Mouse (Mus musculus): ENCODE data around the gene Il27ra. TPM values are rescaled to one million over a fixed set of nuclear protein-coding genes. Genes with fewer than 3 reads are reported as not detected.
A peak's percentile ranks its signal among the peaks of the same experiment; 100 is the strongest.

Il27ra gene
- polyA plus RNA-seq, 1 experiment from 2014 or later = 1.7 TPM

DNA sequence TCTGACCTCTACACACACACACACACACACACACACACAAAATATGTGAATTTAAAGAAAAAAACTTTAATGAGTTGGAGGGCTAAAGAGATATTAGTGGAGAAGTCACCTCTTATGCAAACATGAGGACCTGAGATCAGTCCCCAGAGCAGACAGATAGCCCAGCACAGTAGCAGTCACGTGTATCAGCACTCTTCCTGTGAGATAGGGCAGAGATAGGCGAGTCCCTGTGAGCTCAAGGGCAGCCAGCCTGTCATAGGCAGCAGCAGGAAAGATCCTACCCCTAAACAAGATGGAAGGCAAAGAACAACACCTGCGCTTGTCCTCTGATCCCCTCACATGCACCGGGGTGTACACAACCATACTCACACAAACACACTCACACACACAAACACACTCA, 59.9 kb downstream of the Il27ra start:
- no peak; the same call in 1 of the 2 replicates for ATAC-seq (ENCODE audit: insufficient read depth, low FRiP score, low read depth)
- Histone ChIP-seq H3K4me2 (no peak overlapping the region), H3K9ac (no peak overlapping the region), H3K4me1 (peaks cover 10% of the 10 kb centered on the region; the same call in 1 of the 2 replicates), H3K9me3 (no peaks in the 10 kb centered on the region), H3K27me3 (replicated peaks) (no peaks in the 10 kb centered on the region), H3K4me3 (replicated peaks) (no peak overlapping the region), H3K27ac (no peak overlapping the region), H3K36me3 (peaks cover 46% of the 10 kb centered on the region)
- 71% methylated on average over 4 of the region's 4 CpGs for WGBS

DNA sequence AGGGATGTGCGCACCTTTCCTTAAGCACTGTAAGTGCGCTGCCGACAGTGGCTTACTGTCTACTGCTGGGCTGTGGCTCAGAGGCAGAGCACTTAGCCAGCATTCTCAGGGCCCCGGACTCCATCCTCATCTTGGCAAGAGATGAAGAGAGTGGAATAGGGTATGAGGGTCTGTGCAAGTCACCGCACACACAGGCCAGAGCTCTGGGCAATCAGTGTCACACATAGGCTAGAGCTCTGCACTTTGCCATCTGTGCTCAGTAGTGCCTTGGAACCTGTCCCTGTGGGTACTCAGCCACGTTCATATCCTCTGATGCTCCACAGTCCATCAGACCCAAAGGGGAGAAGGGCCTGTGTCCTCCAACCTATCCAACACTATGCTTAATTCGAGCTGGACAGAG, 60.9 kb downstream of the Il27ra start:
- H3K27me3 ChIP-seq (replicated peaks) = no peaks in the 10 kb centered on the region
- H3K4me3 ChIP-seq (replicated peaks) = no peak overlapping the region
- peaks cover 39% of the 10 kb centered on the region for H3K36me3 ChIP-seq
- H3K9ac ChIP-seq = no peak overlapping the region
- H3K9me3 ChIP-seq = no peaks in the 10 kb centered on the region
- H3K4me2 ChIP-seq = no peak overlapping the region
- 96% methylated on average over 7 of the region's 7 CpGs for WGBS
- H3K4me1 ChIP-seq = peaks cover 19% of the 10 kb centered on the region
- H3K27ac ChIP-seq = no peak overlapping the region
- ATAC-seq (ENCODE audit: insufficient read depth, low FRiP score, low read depth) = no peak

DNA sequence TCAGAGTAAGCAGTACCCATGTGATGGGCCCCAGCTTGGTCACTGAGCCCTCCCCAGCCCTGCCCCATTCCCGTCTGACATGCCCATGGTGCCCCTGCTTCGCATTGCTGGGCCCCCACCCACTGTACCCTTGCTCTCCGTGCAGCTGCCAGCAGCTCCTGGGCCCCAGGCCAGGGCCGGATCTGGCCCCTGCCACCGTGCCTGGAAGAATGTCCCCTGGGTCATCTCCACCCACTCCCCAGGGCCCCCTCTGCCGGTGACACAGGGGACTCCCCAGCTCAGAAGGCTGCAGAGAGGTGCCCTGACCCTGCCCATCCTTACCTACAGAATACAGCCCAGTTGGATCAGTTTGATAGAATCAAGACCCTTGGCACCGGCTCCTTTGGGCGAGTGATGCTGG, 61.5 kb downstream of the Il27ra start:
- Histone ChIP-seq H3K36me3 (peaks cover 36% of the 10 kb centered on the region), H3K27me3 (replicated peaks) (no peaks in the 10 kb centered on the region), H3K4me2 (no peak overlapping the region), H3K4me3 (replicated peaks) (no peak overlapping the region), H3K9me3 (no peaks in the 10 kb centered on the region), H3K27ac (no peak overlapping the region), H3K9ac (no peak overlapping the region), H3K4me1 (peaks cover 23% of the 10 kb centered on the region)
- no peak for ATAC-seq (ENCODE audit: insufficient read depth, low FRiP score, low read depth)
- 87% methylated on average over 8 of the region's 8 CpGs for WGBS

MicroRNAs within 50 kb of the gene (microRNA counts, 519-probe panel; counts per million panel counts)
- not detected for microRNA mmu-miR-1199
- 2,025 counts per million, percentile 24 among the panel's probes with 10 or more counts for microRNA mmu-miR-709

Small RNA genes lying within 50 kb of the gene (microRNA-seq; reads per million reads assigned to microRNA genes)
- 0.77 reads per million for gene Mir1199
- gene Mir709 = not detected
- gene Mir8111 = 1.4 reads per million

Other genes with a start within 250 kb of the Il27ra start
- gene Adgrl1, start 142.5 kb downstream of the Il27ra start, polyA plus RNA-seq (2015; fragmentation: Nextera tagmentation; extraction: Ambion mirVana) = 17.7 and 18.1 TPM in 2 replicates
- 0.42 and 0.53 TPM in 2 replicates for gene Gm10644, start 87.4 kb downstream of the Il27ra start, polyA plus RNA-seq (2015; fragmentation: Nextera tagmentation; extraction: Ambion mirVana)
- 55.0 and 57.3 TPM in 2 replicates for gene Asf1b, start 87.1 kb downstream of the Il27ra start, polyA plus RNA-seq (2015; fragmentation: Nextera tagmentation; extraction: Ambion mirVana)
- 113 and 125 TPM in 2 replicates for gene Prkaca, start 69.6 kb downstream of the Il27ra start, polyA plus RNA-seq (2015; fragmentation: Nextera tagmentation; extraction: Ambion mirVana)
- 8.9 and 9.9 TPM in 2 replicates for gene Samd1, start 44.9 kb downstream of the Il27ra start, polyA plus RNA-seq (2015; fragmentation: Nextera tagmentation; extraction: Ambion mirVana)
- gene 1700067K01Rik, start 41.1 kb downstream of the Il27ra start, polyA plus RNA-seq (2015; fragmentation: Nextera tagmentation; extraction: Ambion mirVana) = 0.53 and 0.68 TPM in 2 replicates
- gene 2210011C24Rik, start 30.4 kb downstream of the Il27ra start, polyA plus RNA-seq (2015; fragmentation: Nextera tagmentation; extraction: Ambion mirVana) = 0.67 and 1.0 TPM in 2 replicates
- gene Palm3, start 21.1 kb downstream of the Il27ra start, polyA plus RNA-seq (2015; fragmentation: Nextera tagmentation; extraction: Ambion mirVana) = 6.6 and 6.7 TPM in 2 replicates
- gene Rln3, start 2.4 kb upstream of the Il27ra start, polyA plus RNA-seq (2015; fragmentation: Nextera tagmentation; extraction: Ambion mirVana) = not detected in 2 replicates
- 1.1 and 1.3 TPM in 2 replicates for gene Gm10643, start 22.5 kb upstream of the Il27ra start, polyA plus RNA-seq (2015; fragmentation: Nextera tagmentation; extraction: Ambion mirVana)
- 8.0 and 8.8 TPM in 2 replicates for gene Rfx1, start 24.2 kb upstream of the Il27ra start, polyA plus RNA-seq (2015; fragmentation: Nextera tagmentation; extraction: Ambion mirVana)
- gene Dcaf15, start 62.2 kb upstream of the Il27ra start, polyA plus RNA-seq (2015; fragmentation: Nextera tagmentation; extraction: Ambion mirVana) = 6.8 and 7.7 TPM in 2 replicates
- gene Podnl1, start 83.4 kb upstream of the Il27ra start, polyA plus RNA-seq (2015; fragmentation: Nextera tagmentation; extraction: Ambion mirVana) = 0.36 and 0.39 TPM in 2 replicates
- gene Cc2d1a, start 105.3 kb upstream of the Il27ra start, polyA plus RNA-seq (2015; fragmentation: Nextera tagmentation; extraction: Ambion mirVana) = 22.2 and 22.7 TPM in 2 replicates
- gene 4930432K21Rik, start 105.4 kb upstream of the Il27ra start, polyA plus RNA-seq (2015; fragmentation: Nextera tagmentation; extraction: Ambion mirVana) = 0.91 and 1.2 TPM in 2 replicates
- gene Nanos3, start 142.6 kb upstream of the Il27ra start, polyA plus RNA-seq (2015; fragmentation: Nextera tagmentation; extraction: Ambion mirVana) = 1.7 and 2.3 TPM in 2 replicates
- gene Zswim4, start 194.5 kb upstream of the Il27ra start, polyA plus RNA-seq (2015; fragmentation: Nextera tagmentation; extraction: Ambion mirVana) = 8.9 and 9.7 TPM in 2 replicates
- gene D8Ertd738e, start 207.1 kb upstream of the Il27ra start, polyA plus RNA-seq (2015; fragmentation: Nextera tagmentation; extraction: Ambion mirVana) = 311 and 318 TPM in 2 replicates
- 68.9 and 73.2 TPM in 2 replicates for gene Mri1, start 214.7 kb upstream of the Il27ra start, polyA plus RNA-seq (2015; fragmentation: Nextera tagmentation; extraction: Ambion mirVana)
- 14.4 and 17.8 TPM in 2 replicates for gene Ccdc130, start 227.8 kb upstream of the Il27ra start, polyA plus RNA-seq (2015; fragmentation: Nextera tagmentation; extraction: Ambion mirVana)

Data from stomach, embryonic 15.5 days (tissue).